Mouse (Mus musculus) spleen, adult 2 months (tissue): Measurements from ENCODE around the gene Epor.

Source experiments
- CTCF ChIP-seq: fragments of 200-500 bp; IDR thresholded peaks from 2 replicates; pipeline ENCODE4 v1.5.1; 2011; ENCODE audit warnings: mild to moderate bottlenecking, inconsistent platforms; ENCODE audit not compliant: insufficient read depth, insufficient read length, insufficient replicate concordance; ENCODE audit errors: extremely low read depth
- POLR2A ChIP-seq: fragments of 200-500 bp; IDR thresholded peaks from 2 replicates; pipeline ENCODE4 v1.6.1; 2011; ENCODE audit warnings: low read depth, low read length, inconsistent platforms

- TF ChIP-seq CTCF = no peak
- TF ChIP-seq POLR2A = no peak
Measured at GRCm38 (mm10) chr9:21992227-21992626, 28.9 kb upstream of the Epor start.
